Mouse (Mus musculus): ENCODE data around the gene Gm29133. TPM values are rescaled to one million over a fixed set of nuclear protein-coding genes. Genes with fewer than 3 reads are reported as not detected.

The Gm29133 gene
- total RNA-seq, 2 experiments from 2014 or later: not detected

DNA sequence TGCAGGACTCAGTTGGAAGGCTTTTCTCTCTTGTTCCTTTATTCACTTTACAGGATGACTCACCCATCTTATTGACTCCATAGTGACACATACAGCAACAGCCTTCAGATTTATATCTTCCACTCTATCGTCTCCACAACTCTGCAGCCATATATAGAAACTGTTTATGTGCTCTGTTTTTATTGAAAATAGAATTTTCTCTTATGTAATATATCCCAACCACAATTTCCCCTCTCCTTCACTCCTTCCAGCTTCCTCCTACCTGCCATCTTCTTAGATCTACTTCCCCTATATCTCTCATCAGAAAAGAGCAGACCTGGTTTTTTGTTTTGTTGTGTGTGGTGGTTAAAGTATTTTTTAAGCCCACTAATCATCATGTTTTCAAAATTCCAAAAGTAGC is 76.5 kb downstream of the Gm29133 start:
- no peak overlapping the region for H3K4me3 ChIP-seq
- no peak overlapping the region for H3K27ac ChIP-seq
- DNase-seq (ENCODE audit: low spot score in 2 of 2): no peak
- TF ChIP-seq CTCF (conservative IDR thresholded peaks at IDR 0.05): no peak

GRCm38 (mm10) chr3:75834827-75835226 is 86.8 kb downstream of the Gm29133 start:
- DNase-seq (ENCODE audit: low spot score in 2 of 2): no peak
- no peak for TF ChIP-seq CTCF (conservative IDR thresholded peaks at IDR 0.05)
- no peak overlapping the region for H3K27ac ChIP-seq
- H3K4me3 ChIP-seq: no peak overlapping the region

- no peak overlapping the region for H3K27ac ChIP-seq
- no peak for TF ChIP-seq CTCF (conservative IDR thresholded peaks at IDR 0.05)
- no peak for DNase-seq (ENCODE audit: low spot score in 2 of 2)
Observed at GRCm38 (mm10) chr3:75835286-75835967, 87.4 kb downstream of the Gm29133 start.

More at GRCm38 (mm10) chr3:75835286-75835967, 87.4 kb downstream of the Gm29133 start:
- H3K4me3 ChIP-seq: no peak overlapping the region

Other genes with a start within 250 kb of the Gm29133 start
- gene Pdcd10, start 191.3 kb upstream of the Gm29133 start, total RNA-seq (2021): 10 to 100 TPM; 58.3 to 62.9 TPM
- gene Serpini1, start 190.7 kb upstream of the Gm29133 start, total RNA-seq (2021): 100 to 1,000 TPM; 182 to 189 TPM
- gene Golim4, start 208.8 kb downstream of the Gm29133 start, total RNA-seq (2021): 10 to 100 TPM; 26.2 to 31.5 TPM